Mouse (Mus musculus): ENCODE data around the gene Wbp1l.
A peak's percentile ranks its signal among the peaks of the same experiment; 100 is the strongest.

Wbp1l gene

GRCm38 (mm10) chr19:46599375-46600256 lies 732 bp downstream of the Wbp1l start:
- DNase-seq (ENCODE audit: low spot score) = peak; percentile 37

- no peak for DNase-seq (ENCODE audit: low spot score)
Observed at GRCm38 (mm10) chr19:46600371-46600770, 1.5 kb downstream of the Wbp1l start.

DNA sequence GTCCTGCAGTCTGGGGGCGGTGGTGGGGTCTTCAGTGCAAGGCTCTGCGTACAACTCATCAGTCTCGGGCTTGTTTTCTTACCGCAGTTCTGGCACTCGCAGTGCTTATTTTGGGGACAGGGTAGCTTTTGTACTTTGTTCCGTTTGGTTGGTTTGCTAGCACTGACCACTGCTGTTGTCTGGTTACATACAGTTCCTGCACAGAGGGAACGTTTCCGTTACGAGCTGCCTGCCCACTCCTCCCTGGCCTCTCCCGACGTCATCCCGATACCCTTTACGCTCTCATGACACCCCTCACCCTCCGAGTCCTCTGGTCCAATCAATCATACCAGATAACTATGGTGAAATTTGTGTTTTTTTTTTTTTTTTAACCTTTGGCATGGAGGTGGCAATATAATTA lies 2.6 kb downstream of the Wbp1l start:
- DNase-seq (ENCODE audit: low spot score) = no peak

DNA sequence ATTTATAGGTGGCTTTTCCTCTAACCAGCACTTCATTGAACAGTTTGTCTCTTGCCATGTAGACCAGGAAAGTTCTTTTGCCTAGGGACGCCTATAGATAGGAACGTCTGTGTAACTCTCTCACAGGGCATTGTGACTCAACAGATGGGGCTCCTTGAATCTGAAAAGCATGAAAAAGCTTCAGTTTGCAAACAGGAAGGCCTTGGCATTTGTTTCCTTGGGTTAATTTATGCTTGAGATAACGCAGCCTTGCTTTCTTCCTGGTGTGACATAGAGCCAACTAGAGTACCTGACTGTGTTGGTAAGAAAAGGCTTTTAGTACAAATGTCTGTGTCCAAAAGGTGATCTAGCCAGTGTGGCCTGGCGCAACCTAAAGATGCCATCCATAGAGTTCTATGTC lies 3.5 kb downstream of the Wbp1l start:
- no peak for DNase-seq (ENCODE audit: low spot score)

DNA sequence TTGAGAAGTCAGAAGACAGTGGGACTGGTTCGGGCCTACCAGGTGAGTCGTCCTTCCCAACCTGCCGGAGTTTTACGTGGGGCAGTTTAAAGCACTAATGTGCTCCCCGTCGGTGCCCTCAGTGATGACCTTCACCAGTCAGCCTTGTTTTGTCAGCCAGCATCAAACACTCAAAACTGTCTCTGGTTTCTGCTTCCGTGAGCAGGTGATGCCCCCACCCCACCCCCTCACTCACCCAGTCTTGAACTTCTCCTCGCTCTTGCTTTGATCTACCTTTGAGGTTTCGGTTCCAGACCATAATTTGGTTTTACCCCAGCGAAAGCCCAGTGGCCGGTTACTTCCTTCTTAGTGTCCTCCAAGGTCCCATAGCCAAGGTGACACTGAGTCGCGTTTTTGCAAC lies 7.8 kb downstream of the Wbp1l start:
- DNase-seq (ENCODE audit: low spot score) = no peak

GRCm38 (mm10) chr19:46607424-46607823 lies 8.5 kb downstream of the Wbp1l start:
- no peak for DNase-seq (ENCODE audit: low spot score)

GRCm38 (mm10) chr19:46608158-46608557 lies 9.3 kb downstream of the Wbp1l start:
- no peak for DNase-seq (ENCODE audit: low spot score)

GRCm38 (mm10) chr19:46616378-46616777 lies 17.5 kb downstream of the Wbp1l start:
- no peak for DNase-seq (ENCODE audit: low spot score)

DNA sequence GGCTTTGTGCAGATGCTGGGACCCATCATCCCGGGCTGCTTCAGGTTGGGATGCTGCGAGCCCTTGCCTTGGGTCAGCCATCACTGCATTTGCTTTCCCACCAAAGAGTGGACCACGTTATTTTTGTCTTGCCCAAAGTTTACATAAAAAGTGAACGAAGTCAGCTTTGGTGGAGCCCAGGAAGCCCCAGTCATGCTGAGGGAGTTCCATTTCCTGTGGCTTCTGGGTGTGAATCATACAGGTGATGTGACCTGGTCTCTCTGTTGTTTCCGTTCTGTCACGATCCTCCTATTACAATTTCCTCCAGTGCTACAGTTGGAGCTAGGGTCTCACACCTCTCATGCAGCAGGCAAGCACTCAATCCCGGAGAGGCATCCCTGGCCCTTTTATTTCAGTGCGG lies 18.5 kb downstream of the Wbp1l start:
- no peak for DNase-seq (ENCODE audit: low spot score)

DNA sequence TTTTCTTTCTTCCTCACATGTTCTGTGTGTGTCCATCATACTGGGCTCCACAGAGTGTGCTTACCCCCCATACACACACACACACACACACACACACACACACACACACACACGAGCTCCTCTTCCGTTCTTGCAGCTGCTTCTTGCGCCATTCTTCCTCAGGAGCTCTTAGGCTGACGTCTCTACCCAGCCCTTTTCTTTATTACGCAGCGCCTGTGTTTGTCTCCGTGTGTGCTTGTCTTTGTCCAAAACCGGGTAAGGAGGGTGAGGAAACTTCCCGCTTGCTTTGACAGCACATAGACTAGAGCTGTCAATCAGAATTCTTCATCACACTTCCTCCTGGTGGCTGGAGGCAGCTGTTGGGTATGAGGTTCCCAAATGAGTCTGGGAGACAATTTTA lies 19.4 kb downstream of the Wbp1l start:
- no peak for DNase-seq (ENCODE audit: low spot score)

- no peak for DNase-seq (ENCODE audit: low spot score)
Observed at GRCm38 (mm10) chr19:46619001-46619400, 20.1 kb downstream of the Wbp1l start.

- no peak for DNase-seq (ENCODE audit: low spot score)
Observed at GRCm38 (mm10) chr19:46619518-46619917, 20.6 kb downstream of the Wbp1l start.

DNA sequence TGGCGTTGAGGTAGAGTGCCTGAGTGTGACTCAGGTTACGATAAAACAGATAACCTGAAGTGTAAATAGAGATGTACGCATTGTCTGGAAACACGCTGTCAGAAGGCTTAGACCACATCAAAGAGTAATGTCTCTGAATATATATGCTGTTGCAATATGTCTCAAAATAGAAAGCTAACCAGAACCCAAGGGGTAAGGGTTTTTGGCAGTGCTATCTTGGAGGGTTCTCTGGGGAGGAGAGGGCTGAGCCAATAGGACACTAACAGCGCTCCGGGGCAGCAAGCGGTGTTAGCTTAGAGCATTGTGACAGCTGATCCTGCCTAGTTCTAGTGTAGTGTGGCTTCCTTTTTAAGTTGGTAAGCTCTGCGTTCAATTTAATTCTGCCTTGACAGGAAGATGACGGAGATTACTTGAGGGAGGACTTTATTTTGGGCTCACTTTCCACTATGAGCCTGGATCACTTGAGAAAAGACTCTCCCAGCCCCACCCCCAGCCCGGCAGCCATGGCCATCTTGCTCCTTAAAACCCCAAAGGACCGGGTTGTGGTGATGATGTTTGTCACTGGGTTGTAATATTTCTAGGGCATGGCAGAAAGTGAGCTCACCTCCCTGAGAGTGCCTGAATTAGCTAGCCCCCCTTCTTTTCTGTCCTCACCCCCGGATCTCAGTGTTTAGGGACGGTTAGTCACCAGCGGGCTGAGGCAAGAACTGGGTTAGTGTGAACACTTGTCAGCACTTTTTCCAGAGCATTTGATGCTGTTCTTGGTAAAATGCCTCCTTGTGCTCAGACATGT lies 21.3 kb downstream of the Wbp1l start:
- no peak for DNase-seq (ENCODE audit: low spot score)

DNA sequence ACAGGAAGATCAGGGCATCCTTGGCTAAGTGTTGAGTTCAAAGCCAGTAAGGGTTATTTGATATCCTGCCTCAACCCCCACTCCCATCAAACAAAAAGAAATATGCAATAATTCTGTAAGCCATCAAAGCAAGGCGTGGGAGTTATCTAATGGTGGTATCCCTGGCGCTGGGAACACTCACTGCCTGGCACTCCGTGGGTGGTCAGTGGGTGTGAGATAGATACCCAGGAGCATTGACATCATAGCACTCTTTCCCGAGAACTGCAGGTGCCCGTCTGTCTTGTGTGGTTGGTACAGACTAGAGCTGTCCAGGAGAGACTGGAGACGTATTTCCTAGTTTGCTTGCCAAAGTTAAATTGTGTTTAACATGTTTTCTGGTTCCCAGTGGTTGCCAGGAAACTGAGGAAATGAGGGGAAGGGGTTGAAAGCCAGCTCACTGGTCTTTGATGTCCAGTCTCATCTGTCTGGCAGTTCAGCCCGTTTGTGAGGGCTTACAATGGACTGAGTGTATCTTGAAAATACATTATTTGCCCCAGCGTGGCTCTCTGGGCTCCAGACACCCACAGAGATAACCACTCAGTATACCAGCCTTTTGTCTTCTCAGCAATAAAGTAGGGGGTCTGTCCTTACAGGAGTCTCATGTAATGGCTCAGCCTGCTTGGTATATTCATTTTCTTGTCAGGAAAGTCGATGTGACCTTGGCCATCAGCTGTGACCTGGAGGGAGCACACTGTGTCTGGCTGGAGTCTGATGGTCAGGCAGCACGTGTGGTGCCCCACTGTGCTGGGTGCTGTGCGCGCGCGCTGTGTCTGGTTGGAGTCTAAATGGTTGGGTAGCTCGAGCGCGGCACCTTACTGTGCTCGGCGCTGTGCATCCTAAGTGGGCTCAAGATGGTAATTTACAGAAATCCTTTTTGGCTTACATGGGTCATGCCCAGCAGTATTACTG lies 22.6 kb downstream of the Wbp1l start:
- no peak for DNase-seq (ENCODE audit: low spot score)

- DNase-seq (ENCODE audit: low spot score) = no peak
Observed at GRCm38 (mm10) chr19:46622659-46623193, 23.8 kb downstream of the Wbp1l start.

DNA sequence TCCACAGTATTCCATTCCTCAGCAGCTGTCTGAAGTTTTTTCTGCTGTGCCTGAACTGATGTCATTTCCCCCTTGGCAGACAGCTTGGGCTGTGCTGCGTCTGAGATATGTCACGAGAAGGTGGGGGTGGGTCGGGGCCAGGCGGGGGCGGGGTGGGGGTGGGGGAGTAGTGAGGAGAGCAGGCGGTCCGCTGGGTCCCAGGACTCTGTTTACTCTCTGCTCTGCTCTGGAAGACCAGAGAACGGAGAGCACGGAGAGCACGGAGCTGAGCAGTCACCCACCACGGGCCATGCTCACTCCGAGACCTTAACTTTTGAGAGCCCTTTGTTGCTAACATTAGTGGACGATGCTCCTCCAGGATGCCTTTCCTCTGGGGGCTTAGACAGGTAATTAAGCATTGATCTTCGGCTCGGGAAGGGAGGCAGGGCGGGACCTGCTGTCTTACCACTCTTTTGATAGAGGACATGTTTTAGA lies 24.3 kb downstream of the Wbp1l start:
- DNase-seq (ENCODE audit: low spot score) = no peak

DNA sequence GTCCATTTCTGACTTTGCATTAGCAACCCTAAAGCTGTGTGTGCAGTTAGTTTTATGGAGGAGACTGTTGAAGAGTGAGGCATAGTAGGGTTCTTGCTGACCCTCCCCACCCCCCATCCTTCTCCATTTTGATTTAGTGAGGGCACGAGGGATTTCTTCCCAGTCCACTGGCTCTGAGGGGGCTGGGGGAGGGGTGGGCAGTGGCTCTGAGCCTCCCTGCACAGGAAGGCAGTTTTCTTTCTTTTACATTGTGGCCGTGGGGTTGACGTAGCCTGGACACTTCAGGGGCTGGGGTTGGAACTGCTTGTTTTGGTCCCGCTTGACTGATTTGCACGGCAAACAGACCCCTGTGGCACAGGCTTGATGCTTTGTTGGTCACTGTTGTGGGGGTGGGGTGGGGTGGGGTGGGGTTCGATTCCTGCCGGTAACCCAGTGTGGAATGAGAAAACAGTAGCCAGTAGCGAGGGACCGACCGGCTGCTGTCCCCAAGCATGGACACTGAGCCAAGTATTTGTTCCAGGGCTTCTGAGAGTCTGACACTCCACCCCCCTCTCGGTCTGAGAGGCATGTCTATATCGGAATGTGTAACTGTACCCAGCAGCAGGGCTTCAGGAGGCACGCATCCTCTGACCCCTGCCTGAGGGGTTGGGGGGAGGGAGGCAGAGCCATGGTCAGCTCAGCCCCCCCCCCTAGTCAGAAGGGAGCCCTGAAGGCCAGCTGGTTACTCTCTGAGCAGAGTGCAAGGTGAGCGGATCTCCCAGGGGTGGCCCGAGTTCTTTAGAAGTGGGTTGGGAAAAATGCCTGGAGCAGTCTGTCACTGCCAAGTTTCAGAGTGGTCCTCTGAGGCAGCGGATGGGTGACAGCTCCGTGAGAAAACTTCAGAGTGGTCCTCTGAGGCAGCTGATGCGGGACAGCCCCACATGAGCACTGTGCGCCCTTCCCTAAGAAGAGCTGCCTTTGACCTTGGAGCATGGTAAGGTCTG lies 25.2 kb downstream of the Wbp1l start:
- no peak for DNase-seq (ENCODE audit: low spot score)

DNA sequence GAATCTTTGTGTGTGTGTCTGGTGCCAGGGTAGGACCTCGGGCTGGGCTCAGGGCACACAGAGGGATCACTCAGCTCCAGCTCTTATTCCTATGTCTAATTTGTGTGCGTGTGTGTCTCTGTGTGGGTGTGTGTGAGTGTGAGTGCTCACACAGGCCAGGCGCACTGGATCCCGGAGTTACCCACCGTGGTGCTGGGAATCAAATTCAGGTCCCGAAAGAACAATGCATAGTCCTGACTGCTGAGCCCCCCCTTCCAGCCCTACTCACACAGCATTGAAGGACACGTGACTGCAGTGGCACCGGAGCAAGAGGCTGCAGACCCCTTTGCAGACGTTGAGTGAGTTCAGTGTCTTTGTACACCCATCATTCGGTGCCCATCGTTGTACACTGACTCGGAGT lies 26.1 kb downstream of the Wbp1l start:
- no peak for DNase-seq (ENCODE audit: low spot score)

GRCm38 (mm10) chr19:46625519-46625918 lies 26.6 kb downstream of the Wbp1l start:
- no peak for DNase-seq (ENCODE audit: low spot score)

- DNase-seq (ENCODE audit: low spot score) = no peak
Observed at GRCm38 (mm10) chr19:46628403-46628802, 29.5 kb downstream of the Wbp1l start.
